Mouse (Mus musculus) midbrain, postnatal 0 days (tissue): ENCODE data around the gene Herpud1. TPM values are rescaled to one million over a fixed set of nuclear protein-coding genes. Genes with fewer than 3 reads are reported as not detected.
A peak's percentile ranks its signal among the peaks of the same experiment; 100 is the strongest.

ENCODE experiments used
- ATAC-seq: fragments of 200-750 bp; cut with Nextera tagmentation; 2 replicates; pipeline ENCODE4 v1.8.0; 2017; ENCODE audit warnings: moderate number of reproducible peaks, mild to moderate bottlenecking, moderate TSS enrichment, moderate library complexity; ENCODE audit not compliant: low FRiP score
- DNase-seq: peaks from one replicate; pipeline ENCODE4 v3.0.0-alpha.2; 2015; ENCODE audit warnings: low spot score
- H3K27ac ChIP-seq: fragments of 300-500 bp; sonication (generic); 2 replicates; pipeline ENCODE4 v1.5.1; 2014; ENCODE audit warnings: low read depth, mild to moderate bottlenecking, low read length, mixed read lengths
- H3K27me3 ChIP-seq: fragments of 300-500 bp; sonication (generic); 2 replicates; pipeline ENCODE4 v1.6.1; 2014; ENCODE audit warnings: low read length, control low read depth, mixed read lengths; ENCODE audit not compliant: insufficient read depth
- H3K36me3 ChIP-seq: fragments of 300-500 bp; sonication (generic); 2 replicates; pipeline ENCODE4 v1.6.1; 2014; ENCODE audit warnings: low read length, control low read depth, mixed read lengths; ENCODE audit not compliant: insufficient read depth
- H3K4me1 ChIP-seq: fragments of 300-500 bp; sonication (generic); 2 replicates; pipeline ENCODE4 v1.6.1; 2014; ENCODE audit warnings: mild to moderate bottlenecking, control low read depth, antibody characterized with exemption, low read length, mixed read lengths; ENCODE audit not compliant: insufficient read depth
- H3K4me2 ChIP-seq: fragments of 300-500 bp; sonication (generic); 2 replicates; pipeline ENCODE4 v1.6.1; 2014; ENCODE audit warnings: low read depth, mild to moderate bottlenecking, low read length, mixed read lengths; ENCODE audit not compliant: poor library complexity, severe bottlenecking
- H3K4me3 ChIP-seq: fragments of 300-500 bp; sonication (generic); 2 replicates; pipeline ENCODE4 v1.5.1; 2014; ENCODE audit warnings: low read depth, mild to moderate bottlenecking, low read length, moderate library complexity
- H3K9ac ChIP-seq: fragments of 300-500 bp; sonication (generic); replicated peaks from 2 replicates; pipeline ENCODE4 v1.6.1; 2014; ENCODE audit warnings: mild to moderate bottlenecking, low read length, moderate library complexity, mixed read lengths; ENCODE audit not compliant: poor library complexity, severe bottlenecking
- H3K9me3 ChIP-seq: fragments of 300-500 bp; sonication (generic); 2 replicates; pipeline ENCODE4 v1.6.1; 2016; ENCODE audit warnings: low read length, control low read depth
- CTCF ChIP-seq: IDR thresholded peaks from 2 replicates; pipeline ENCODE4 v1.5.1; 2016; ENCODE audit warnings: antibody characterized with exemption, mild to moderate bottlenecking
- WGBS: fragments of 180-500 bp; shearing (Covaris S2); extraction: QIAGEN DNeasy Blood & Tissue Kit; methylation state at CpG from one replicate; pipeline ENCODE4 v1.1.7; 2014; 5-methylcytosine and 5-hydroxymethylcytosine counted together
- polyA plus RNA-seq: library from polyadenylated mRNA; unstranded; fragments of >200 nt; fragmentation: Nextera tagmentation; extraction: Ambion mirVana; gene quantifications from 2 replicates; pipeline ENCODE4 v1.2.1, GENCODE M21; 2015
- total RNA-seq: library from RNA; depleted of rRNA; stranded (reverse); fragments of >200 nt; gene quantifications from 2 replicates; pipeline ENCODE4 v1.2.3, GENCODE M21; 2014

Gene Herpud1
- total and polyA plus RNA-seq, 2 experiments from 2014 or later = 80.4 to 87.1 TPM

DNA sequence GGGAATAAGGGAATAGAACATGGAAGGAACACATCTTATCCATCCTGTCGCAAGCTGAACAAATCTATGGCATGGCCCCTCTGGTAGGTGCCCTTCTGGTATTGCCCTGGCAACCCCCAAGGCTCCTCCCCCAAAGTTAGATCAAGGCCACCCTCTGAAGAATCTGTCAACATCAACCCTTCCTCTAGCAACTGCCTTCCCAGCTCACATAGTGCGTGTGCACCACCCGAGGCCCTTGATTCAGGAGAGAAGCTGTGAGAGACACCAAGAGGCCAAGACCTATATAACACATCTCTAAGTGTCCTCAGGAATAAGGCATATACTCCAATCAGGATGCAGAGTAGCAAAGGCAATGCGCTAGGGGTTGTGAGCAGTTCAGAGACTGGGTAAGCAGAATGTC, 36.0 kb downstream of the Herpud1 start:
- ATAC-seq (no peak), DNase-seq (no peak)
- H3K9ac ChIP-seq = no peak overlapping the region
- no peaks in the 10 kb centered on the region for H3K27me3 ChIP-seq
- H3K4me1 ChIP-seq = no peaks in the 10 kb centered on the region
- no peak for TF ChIP-seq CTCF
- H3K9me3 ChIP-seq = no peaks in the 10 kb centered on the region
- H3K36me3 ChIP-seq = no peaks in the 10 kb centered on the region
- WGBS = 92% methylated on average over 4 of the region's 4 CpGs
- no peak overlapping the region for H3K4me3 ChIP-seq
- H3K4me2 ChIP-seq = no peak overlapping the region
- no peak overlapping the region for H3K27ac ChIP-seq

DNA sequence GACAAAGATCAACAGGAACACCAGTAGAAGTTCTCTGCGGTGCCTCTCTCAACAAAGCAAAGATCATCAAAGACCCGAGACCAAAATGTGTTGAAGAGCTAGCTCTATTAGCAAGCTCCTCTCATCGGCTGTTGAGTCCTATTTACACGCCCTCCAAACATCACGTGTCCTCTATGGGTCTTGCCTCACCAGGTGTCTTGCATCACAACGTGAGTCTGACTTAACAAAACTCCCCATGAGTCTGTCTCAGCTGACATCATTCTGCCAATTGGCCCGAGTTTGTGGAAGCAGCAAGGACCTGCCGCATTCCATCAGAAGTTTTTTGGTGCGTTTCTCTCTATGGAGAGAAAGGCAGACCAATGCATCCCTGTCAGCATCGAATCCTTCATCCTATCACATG, 41.7 kb downstream of the Herpud1 start:
- no peak overlapping the region for H3K4me3 ChIP-seq
- H3K27ac ChIP-seq = no peak overlapping the region
- 79% methylated on average over 10 of the region's 10 CpGs for WGBS
- H3K36me3 ChIP-seq = no peaks in the 10 kb centered on the region
- no peak for DNase-seq
- ATAC-seq = no peak
- no peaks in the 10 kb centered on the region for H3K9me3 ChIP-seq
- no peaks in the 10 kb centered on the region for H3K27me3 ChIP-seq
- H3K4me2 ChIP-seq = no peak overlapping the region
- H3K4me1 ChIP-seq = no peaks in the 10 kb centered on the region
- H3K9ac ChIP-seq = no peak overlapping the region
- no peak for TF ChIP-seq CTCF

DNA sequence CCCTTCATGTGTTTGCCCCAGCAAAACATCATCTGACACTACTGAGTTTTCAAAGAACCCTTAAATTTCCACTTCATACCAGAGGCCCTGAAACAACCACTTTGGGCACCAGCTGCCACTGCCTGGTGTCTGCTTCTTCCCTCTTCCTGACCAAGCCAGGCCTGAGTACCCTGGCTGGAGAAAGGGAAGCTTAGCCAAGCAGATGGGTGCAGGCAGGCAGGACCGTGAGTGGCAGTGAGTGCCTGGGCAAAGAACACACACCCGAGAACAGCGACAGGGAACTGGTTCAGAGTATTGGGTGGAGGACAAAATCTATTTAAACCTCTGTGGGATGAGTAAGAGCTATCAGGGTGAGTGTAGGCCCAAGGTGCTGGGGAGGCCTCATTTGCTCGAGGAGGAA, 42.2 kb downstream of the Herpud1 start:
- no peak for DNase-seq
- no peaks in the 10 kb centered on the region for H3K4me1 ChIP-seq
- no peak for TF ChIP-seq CTCF
- H3K27me3 ChIP-seq = peaks cover 3% of the 10 kb centered on the region
- H3K27ac ChIP-seq = no peak overlapping the region
- WGBS = 81% methylated on average over 4 of the region's 4 CpGs
- no peak overlapping the region for H3K4me3 ChIP-seq
- no peak for ATAC-seq
- H3K4me2 ChIP-seq = no peak overlapping the region
- no peak overlapping the region for H3K9ac ChIP-seq
- no peaks in the 10 kb centered on the region for H3K9me3 ChIP-seq
- no peaks in the 10 kb centered on the region for H3K36me3 ChIP-seq

DNA sequence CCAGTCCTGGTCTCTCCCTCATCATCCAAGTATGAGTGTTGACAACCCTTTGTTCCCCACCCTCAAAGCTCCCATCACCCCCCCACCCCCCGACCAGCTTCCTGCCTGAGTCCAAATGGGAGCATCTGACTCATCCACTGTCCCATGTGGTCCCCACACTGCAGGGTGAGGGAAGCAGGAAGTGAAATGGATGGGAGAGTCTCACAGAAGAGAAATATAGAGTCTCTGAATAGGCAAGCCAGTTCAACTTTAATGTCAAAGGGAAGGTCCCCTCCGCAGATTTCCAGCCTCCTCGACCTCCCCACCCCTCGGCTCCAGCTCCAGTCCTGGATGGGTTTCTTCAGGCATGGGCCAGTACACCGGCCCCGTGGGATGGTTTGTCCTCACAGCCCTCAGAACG, 43.1 kb downstream of the Herpud1 start:
- H3K9me3 ChIP-seq = no peaks in the 10 kb centered on the region
- no peaks in the 10 kb centered on the region for H3K36me3 ChIP-seq
- no peak for TF ChIP-seq CTCF
- H3K27me3 ChIP-seq = peaks cover 7% of the 10 kb centered on the region
- H3K27ac ChIP-seq = no peak overlapping the region
- H3K9ac ChIP-seq = no peak overlapping the region
- no peak overlapping the region for H3K4me2 ChIP-seq
- 84% methylated on average over 7 of the region's 7 CpGs for WGBS
- no peak overlapping the region for H3K4me3 ChIP-seq
- ATAC-seq = no peak
- no peaks in the 10 kb centered on the region for H3K4me1 ChIP-seq
- DNase-seq = no peak

DNA sequence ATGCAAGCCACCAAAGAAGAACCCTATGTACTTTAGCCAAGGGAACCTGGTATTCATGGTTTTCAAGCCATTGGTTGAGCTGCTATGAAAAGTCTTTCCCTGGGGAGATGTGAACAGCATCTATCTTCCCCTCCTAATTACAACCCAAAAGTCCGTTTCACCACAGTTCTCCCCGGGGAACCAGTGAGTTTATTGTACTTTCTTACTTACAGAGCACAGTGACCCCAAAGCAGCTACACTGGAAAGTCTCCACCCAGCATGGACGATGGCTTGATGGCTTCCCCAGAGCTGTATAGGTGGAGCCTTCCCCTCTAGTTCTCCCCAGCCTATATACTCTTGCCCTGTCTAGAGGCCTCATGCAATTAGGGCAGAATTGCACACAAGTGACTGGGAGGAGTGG, 46.0 kb downstream of the Herpud1 start:
- H3K9me3 ChIP-seq = no peaks in the 10 kb centered on the region
- no peak overlapping the region for H3K9ac ChIP-seq
- no peaks in the 10 kb centered on the region for H3K36me3 ChIP-seq
- H3K4me3 ChIP-seq = no peak overlapping the region
- 72% methylated on average over 3 of the region's 3 CpGs for WGBS
- no peak for TF ChIP-seq CTCF
- H3K4me2 ChIP-seq = no peak overlapping the region
- H3K27ac ChIP-seq = no peak overlapping the region
- no peaks in the 10 kb centered on the region for H3K4me1 ChIP-seq
- ATAC-seq (no peak), DNase-seq (no peak)
- peaks cover 7% of the 10 kb centered on the region for H3K27me3 ChIP-seq

DNA sequence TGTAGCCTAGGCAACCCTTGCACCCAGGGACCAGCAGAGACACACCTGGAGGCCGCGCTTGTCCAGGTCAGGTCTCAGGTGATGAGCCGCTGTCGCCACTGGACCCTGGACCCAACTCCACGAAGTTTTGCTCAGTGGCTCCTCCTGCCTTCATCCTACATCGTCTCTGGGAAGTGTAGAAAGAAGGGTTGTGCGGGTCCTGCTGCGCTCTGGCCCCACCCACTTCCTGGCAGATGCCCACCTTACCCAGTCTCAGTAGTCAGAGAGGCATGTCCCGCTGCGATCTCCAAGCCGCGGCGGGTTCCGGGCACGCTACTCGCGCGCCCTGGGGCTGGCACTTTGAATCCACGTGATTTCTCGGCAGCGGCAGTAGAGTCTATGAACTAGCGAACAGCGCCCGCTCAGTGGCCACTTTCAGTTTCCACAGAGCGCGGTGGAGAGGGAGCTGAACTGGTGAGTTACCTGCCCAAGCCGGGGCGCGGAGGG, 47.8 kb downstream of the Herpud1 start, which contains the start of gene Nlrc5:
Gene Nlrc5, plus strand, starts transcription at position 376 of the 486 bp plus-strand sequence.
- Histone ChIP-seq H3K4me3 (peak within 1 kb of the TSS; percentile 44), H3K4me1 (no peaks in the 10 kb centered on the region), H3K36me3 (no peaks in the 10 kb centered on the region), H3K9me3 (no peaks in the 10 kb centered on the region), H3K9ac (0 out of 2 replicates have a peak within 1 kb of the TSS, but pooled peaks have one; percentile 24), H3K4me2 (peak within 1 kb of the TSS; percentile 86), H3K27ac (no peak within 1 kb of the TSS), H3K27me3 (peaks cover 7% of the 10 kb centered on the region)
- no peak for ATAC-seq
- DNase-seq = peak; percentile 63
- WGBS = 3% methylated on average over 29 of the region's 29 CpGs
- peak; percentile 47 for TF ChIP-seq CTCF
